Mouse (Mus musculus) midbrain, embryonic 10.5 days (tissue): ENCODE results near the gene Gm11938. TPM values are rescaled to one million over a fixed set of nuclear protein-coding genes. Genes with fewer than 3 reads are reported as not detected.

Source experiments
- DNase-seq: peaks from one replicate; pipeline ENCODE4 v3.0.0-alpha.2; 2017; ENCODE audit warnings: low spot score
- H3K27ac ChIP-seq: fragments of 300-500 bp; sonication (generic); replicated peaks from 2 replicates; pipeline ENCODE4 v1.5.1; 2016; ENCODE audit warnings: mild to moderate bottlenecking
- H3K27me3 ChIP-seq: fragments of 300-500 bp; sonication (generic); 2 replicates; pipeline ENCODE4 v1.6.1; 2016; ENCODE audit warnings: low read depth, mild to moderate bottlenecking; ENCODE audit not compliant: poor library complexity, severe bottlenecking
- H3K36me3 ChIP-seq: fragments of 300-500 bp; sonication (generic); 2 replicates; pipeline ENCODE4 v1.6.1; 2016; ENCODE audit warnings: mild to moderate bottlenecking, moderate library complexity
- H3K4me1 ChIP-seq: fragments of 300-500 bp; sonication (generic); 2 replicates; pipeline ENCODE4 v1.6.1; 2016
- H3K4me3 ChIP-seq: fragments of 300-500 bp; sonication (generic); 2 replicates; pipeline ENCODE4 v1.5.1; 2016; ENCODE audit warnings: mild to moderate bottlenecking, moderate library complexity
- H3K9me3 ChIP-seq: fragments of 300-500 bp; sonication (generic); replicated peaks from 2 replicates; pipeline ENCODE4 v1.6.1; 2016; ENCODE audit warnings: mild to moderate bottlenecking
- WGBS: fragments of 180-500 bp; shearing (Covaris S2); methylation state at CpG from one replicate; pipeline ENCODE4 v1.1.7; 2016; 5-methylcytosine and 5-hydroxymethylcytosine counted together
- polyA plus RNA-seq: library from polyadenylated mRNA; unstranded; fragments of >200 nt; fragmentation: Nextera tagmentation; extraction: Ambion mirVana; gene quantifications from 2 replicates; pipeline ENCODE4 v1.2.1, GENCODE M21; 2016

The Gm11938 gene
- polyA plus RNA-seq, 1 experiment from 2014 or later, result not detected

- Histone ChIP-seq H3K36me3 (no peaks in the 10 kb centered on the region), H3K27ac (no peak within 1 kb of the TSS), H3K4me3 (no peak within 1 kb of the TSS), H3K27me3 (no peaks in the 10 kb centered on the region), H3K4me1 (no peaks in the 10 kb centered on the region), H3K9me3 (no peaks in the 10 kb centered on the region)
- WGBS, result 91% methylated on average over 9 of the region's 9 CpGs
- DNase-seq, result no peak
These were observed 43.7 kb downstream of the Gm11938 start, which contains the start of gene Gm11939 for GRCm38 (mm10) chr11:99559366-99559765. Gene Gm11939 (minus strand): TSS chr11:99559466.

GRCm38 (mm10) chr11:99557976-99558745 is 44.9 kb downstream of the Gm11938 start:
- H3K27ac ChIP-seq, result no peak overlapping the region
- H3K9me3 ChIP-seq, result no peaks in the 10 kb centered on the region
- no peaks in the 10 kb centered on the region for H3K4me1 ChIP-seq
- no peaks in the 10 kb centered on the region for H3K36me3 ChIP-seq
- WGBS, result 82% methylated on average over 3 of the region's 3 CpGs
- H3K4me3 ChIP-seq, result no peak overlapping the region
- H3K27me3 ChIP-seq, result no peaks in the 10 kb centered on the region
- no peak for DNase-seq

GRCm38 (mm10) chr11:99556753-99557152 is 46.4 kb downstream of the Gm11938 start, which contains the start of gene Krtap3-2:
Gene Krtap3-2 (minus strand): TSS chr11:99556853.
- 89% methylated on average over 2 of the region's 2 CpGs for WGBS
- H3K4me1 ChIP-seq, result no peaks in the 10 kb centered on the region
- no peaks in the 10 kb centered on the region for H3K9me3 ChIP-seq
- H3K4me3 ChIP-seq, result no peak within 1 kb of the TSS
- no peak for DNase-seq
- H3K27me3 ChIP-seq, result no peaks in the 10 kb centered on the region
- H3K36me3 ChIP-seq, result no peaks in the 10 kb centered on the region
- H3K27ac ChIP-seq, result no peak within 1 kb of the TSS

GRCm38 (mm10) chr11:99556195-99556594 is 46.9 kb downstream of the Gm11938 start:
- no peak overlapping the region for H3K27ac ChIP-seq
- H3K27me3 ChIP-seq, result no peaks in the 10 kb centered on the region
- H3K4me3 ChIP-seq, result no peak overlapping the region
- no peaks in the 10 kb centered on the region for H3K36me3 ChIP-seq
- 86% methylated on average over 2 of the region's 2 CpGs for WGBS
- no peaks in the 10 kb centered on the region for H3K9me3 ChIP-seq
- DNase-seq, result no peak
- no peaks in the 10 kb centered on the region for H3K4me1 ChIP-seq

Other genes with a start within 250 kb of the Gm11938 start
- 0.21 and 0.32 TPM in 2 replicates for gene Krt28, start 228.4 kb downstream of the Gm11938 start, polyA plus RNA-seq
- 24.0 and 27.6 TPM in 2 replicates for gene Krt10, start 213.9 kb downstream of the Gm11938 start, polyA plus RNA-seq
- gene Krt12, start 181.0 kb downstream of the Gm11938 start, polyA plus RNA-seq, result not detected in 2 replicates
- gene Krt20, start 165.2 kb downstream of the Gm11938 start, polyA plus RNA-seq, result 0.65 and 0.68 TPM in 2 replicates
- not detected in 2 replicates for gene Krt23, start 110.2 kb downstream of the Gm11938 start, polyA plus RNA-seq
- gene Krt39, start 82.0 kb downstream of the Gm11938 start, polyA plus RNA-seq, result not detected in 2 replicates
- gene Krt40, start 60.1 kb downstream of the Gm11938 start, polyA plus RNA-seq, result not detected in 2 replicates
- gene Krtap3-3, start 52.4 kb downstream of the Gm11938 start, polyA plus RNA-seq, result not detected in 2 replicates
- gene Krtap3-2, start 46.5 kb downstream of the Gm11938 start, polyA plus RNA-seq, result not detected in 2 replicates
- not detected in 2 replicates for gene Gm11939, start 43.8 kb downstream of the Gm11938 start, polyA plus RNA-seq
- not detected in 2 replicates for gene Krtap3-1, start 36.7 kb downstream of the Gm11938 start, polyA plus RNA-seq
- not detected in 2 replicates for gene Krtap1-5, start 22.3 kb downstream of the Gm11938 start, polyA plus RNA-seq
- not detected in 2 replicates for gene Krtap1-4, start 19.7 kb downstream of the Gm11938 start, polyA plus RNA-seq
- not detected in 2 replicates for gene Krtap1-3, start 12.0 kb downstream of the Gm11938 start, polyA plus RNA-seq
- gene Krtap9-3, start 5.2 kb downstream of the Gm11938 start, polyA plus RNA-seq, result not detected in 2 replicates
- gene Gm11937, start 6.9 kb upstream of the Gm11938 start, polyA plus RNA-seq, result not detected in 2 replicates
- gene Krtap2-4, start 11.5 kb upstream of the Gm11938 start, polyA plus RNA-seq, result not detected in 2 replicates
- gene Gm11562, start 17.1 kb upstream of the Gm11938 start, polyA plus RNA-seq, result not detected in 2 replicates
- not detected in 2 replicates for gene Krtap4-1, start 24.9 kb upstream of the Gm11938 start, polyA plus RNA-seq
- not detected in 2 replicates for gene Krtap4-2, start 31.8 kb upstream of the Gm11938 start, polyA plus RNA-seq
- gene Krtap4-7, start 40.8 kb upstream of the Gm11938 start, polyA plus RNA-seq, result not detected in 2 replicates
- gene Gm11555, start 46.9 kb upstream of the Gm11938 start, polyA plus RNA-seq, result not detected in 2 replicates
- gene Gm11563, start 55.7 kb upstream of the Gm11938 start, polyA plus RNA-seq, result not detected in 2 replicates
- not detected in 2 replicates for gene Krtap4-6, start 62.7 kb upstream of the Gm11938 start, polyA plus RNA-seq
- not detected in 2 replicates for gene Gm14190, start 87.4 kb upstream of the Gm11938 start, polyA plus RNA-seq
- gene Gm14180, start 131.0 kb upstream of the Gm11938 start, polyA plus RNA-seq, result not detected in 2 replicates
- not detected in 2 replicates for gene Gm11595, start 169.6 kb upstream of the Gm11938 start, polyA plus RNA-seq
- gene Krtap4-8, start 177.4 kb upstream of the Gm11938 start, polyA plus RNA-seq, result not detected in 2 replicates
- not detected in 2 replicates for gene Krtap4-9, start 181.9 kb upstream of the Gm11938 start, polyA plus RNA-seq
- gene Gm11596, start 190.2 kb upstream of the Gm11938 start, polyA plus RNA-seq, result not detected in 2 replicates
- not detected in 2 replicates for gene Gm11569, start 195.6 kb upstream of the Gm11938 start, polyA plus RNA-seq
- not detected in 2 replicates for gene Gm11554, start 201.1 kb upstream of the Gm11938 start, polyA plus RNA-seq
- not detected in 2 replicates for gene Krtap4-13, start 206.6 kb upstream of the Gm11938 start, polyA plus RNA-seq
- gene Gm11564, start 212.4 kb upstream of the Gm11938 start, polyA plus RNA-seq, result not detected in 2 replicates
- gene 2300003K06Rik, start 234.8 kb upstream of the Gm11938 start, polyA plus RNA-seq, result not detected in 2 replicates
- gene Krtap4-16, start 248.3 kb upstream of the Gm11938 start, polyA plus RNA-seq, result not detected in 2 replicates